Mouse (Mus musculus) embryonic facial prominence, embryonic 10.5 days (tissue): ENCODE results near the gene Crmp1. TPM values are rescaled to one million over a fixed set of nuclear protein-coding genes. Genes with fewer than 3 reads are reported as not detected.

Experiments
- DNase-seq: peaks from one replicate; pipeline ENCODE4 v3.0.0-alpha.2; 2017; ENCODE audit warnings: low spot score
- H3K27ac ChIP-seq: fragments of 300-500 bp; sonication (generic); replicated peaks from 2 replicates; pipeline ENCODE4 v1.5.1; 2016; ENCODE audit warnings: mild to moderate bottlenecking
- H3K27me3 ChIP-seq: fragments of 300-500 bp; sonication (generic); replicated peaks from 2 replicates; pipeline ENCODE4 v1.6.1; 2016; ENCODE audit warnings: low read depth, mild to moderate bottlenecking; ENCODE audit not compliant: poor library complexity, severe bottlenecking
- H3K36me3 ChIP-seq: fragments of 300-500 bp; sonication (generic); replicated peaks from 2 replicates; pipeline ENCODE4 v1.6.1; 2016; ENCODE audit warnings: mild to moderate bottlenecking, moderate library complexity
- H3K4me1 ChIP-seq: fragments of 300-500 bp; sonication (generic); 2 replicates; pipeline ENCODE4 v1.6.1; 2016
- H3K4me3 ChIP-seq: fragments of 300-500 bp; sonication (generic); 2 replicates; pipeline ENCODE4 v1.5.1; 2016; ENCODE audit warnings: mild to moderate bottlenecking, moderate library complexity
- H3K9me3 ChIP-seq: fragments of 300-500 bp; sonication (generic); 2 replicates; pipeline ENCODE4 v1.6.1; 2016; ENCODE audit warnings: mild to moderate bottlenecking
- WGBS: fragments of 180-500 bp; shearing (Covaris S2); methylation state at CpG from one replicate; pipeline ENCODE4 v1.1.7; 2016; 5-methylcytosine and 5-hydroxymethylcytosine counted together
- polyA plus RNA-seq: library from polyadenylated mRNA; unstranded; fragments of >200 nt; fragmentation: Nextera tagmentation; extraction: Ambion mirVana; gene quantifications from 2 replicates; pipeline ENCODE4 v1.2.1, GENCODE M21; 2016

Crmp1 gene
- polyA plus RNA-seq, 1 experiment from 2014 or later = 80.2 TPM

GRCm38 (mm10) chr5:37242360-37243168, 824 bp downstream of the Crmp1 start:
- no peaks in the 10 kb centered on the region for H3K9me3 ChIP-seq
- WGBS = 11% methylated on average over 44 of the region's 44 CpGs
- no peaks in the 10 kb centered on the region for H3K36me3 ChIP-seq
- H3K4me3 ChIP-seq = peak overlapping the region; percentile 80
- DNase-seq = no peak
- peaks cover 53% of the 10 kb centered on the region for H3K4me1 ChIP-seq
- peaks cover 82% of the 10 kb centered on the region for H3K27me3 ChIP-seq
- no peak overlapping the region; the same call in 1 of the 2 replicates for H3K27ac ChIP-seq

GRCm38 (mm10) chr5:37243169-37243886, 1.6 kb downstream of the Crmp1 start:
- Histone ChIP-seq H3K36me3 (no peaks in the 10 kb centered on the region), H3K4me3 (peak overlapping the region; percentile 80), H3K4me1 (peaks cover 55% of the 10 kb centered on the region), H3K27me3 (peaks cover 86% of the 10 kb centered on the region), H3K9me3 (no peaks in the 10 kb centered on the region), H3K27ac (no peak overlapping the region)
- WGBS = 2% methylated on average over 19 of the region's 19 CpGs
- peak; percentile 87 for DNase-seq

GRCm38 (mm10) chr5:37244161-37244560, 2.4 kb downstream of the Crmp1 start:
- Histone ChIP-seq H3K4me3 (peak overlapping the region; percentile 80), H3K27ac (no peak overlapping the region), H3K27me3 (peaks cover 86% of the 10 kb centered on the region), H3K36me3 (no peaks in the 10 kb centered on the region), H3K4me1 (peaks cover 55% of the 10 kb centered on the region), H3K9me3 (no peaks in the 10 kb centered on the region)
- DNase-seq = peak; percentile 55
- WGBS = 1% methylated on average over 13 of the region's 13 CpGs

- H3K36me3 ChIP-seq = no peaks in the 10 kb centered on the region
- 41% methylated on average over 9 of the region's 9 CpGs for WGBS
- no peak overlapping the region for H3K27ac ChIP-seq
- peaks cover 82% of the 10 kb centered on the region for H3K27me3 ChIP-seq
- DNase-seq = peak; percentile 14
- no peaks in the 10 kb centered on the region for H3K9me3 ChIP-seq
- peaks cover 55% of the 10 kb centered on the region for H3K4me1 ChIP-seq
- H3K4me3 ChIP-seq = peak overlapping the region; percentile 80
Observed at GRCm38 (mm10) chr5:37244666-37245242, 3.0 kb downstream of the Crmp1 start.

- peak overlapping the region; percentile 87 for H3K27ac ChIP-seq
- peak overlapping the region; percentile 80 for H3K4me3 ChIP-seq
- WGBS = under 1% methylated on average over 42 of the region's 42 CpGs
- H3K36me3 ChIP-seq = no peaks in the 10 kb centered on the region
- H3K9me3 ChIP-seq = no peaks in the 10 kb centered on the region
- H3K27me3 ChIP-seq = peaks cover 73% of the 10 kb centered on the region
- DNase-seq = peak; percentile 83
- peaks cover 55% of the 10 kb centered on the region for H3K4me1 ChIP-seq
Observed at GRCm38 (mm10) chr5:37245651-37246050, 3.9 kb downstream of the Crmp1 start.

GRCm38 (mm10) chr5:37246138-37246910, 4.6 kb downstream of the Crmp1 start:
- peak; percentile 50 for DNase-seq
- Histone ChIP-seq H3K4me3 (peak overlapping the region; percentile 80), H3K9me3 (no peaks in the 10 kb centered on the region), H3K27me3 (peaks cover 66% of the 10 kb centered on the region), H3K27ac (peak overlapping the region; percentile 87), H3K4me1 (peaks cover 55% of the 10 kb centered on the region), H3K36me3 (no peaks in the 10 kb centered on the region)
- WGBS = 1% methylated on average over 37 of the region's 37 CpGs

- Histone ChIP-seq H3K9me3 (no peaks in the 10 kb centered on the region), H3K4me1 (peaks cover 44% of the 10 kb centered on the region), H3K27ac (no peak overlapping the region), H3K36me3 (no peaks in the 10 kb centered on the region), H3K4me3 (peak overlapping the region; percentile 80; the same call in 1 of the 2 replicates), H3K27me3 (peaks cover 55% of the 10 kb centered on the region)
- WGBS = 59% methylated on average over 4 of the region's 4 CpGs
- no peak for DNase-seq
Observed at GRCm38 (mm10) chr5:37247456-37247855, 5.7 kb downstream of the Crmp1 start.

GRCm38 (mm10) chr5:37248870-37249269, 7.1 kb downstream of the Crmp1 start:
- peaks cover 41% of the 10 kb centered on the region for H3K27me3 ChIP-seq
- H3K9me3 ChIP-seq = no peaks in the 10 kb centered on the region
- WGBS = 80% methylated on average over 3 of the region's 3 CpGs
- DNase-seq = no peak
- H3K4me3 ChIP-seq = no peak overlapping the region
- H3K4me1 ChIP-seq = peaks cover 38% of the 10 kb centered on the region
- no peaks in the 10 kb centered on the region for H3K36me3 ChIP-seq
- no peak overlapping the region for H3K27ac ChIP-seq

- Histone ChIP-seq H3K27ac (no peak overlapping the region), H3K27me3 (peaks cover 14% of the 10 kb centered on the region), H3K36me3 (no peaks in the 10 kb centered on the region), H3K4me3 (no peak overlapping the region), H3K4me1 (peaks cover 11% of the 10 kb centered on the region), H3K9me3 (no peaks in the 10 kb centered on the region)
- WGBS = 80% methylated on average over 3 of the region's 3 CpGs
- DNase-seq = no peak
Observed at GRCm38 (mm10) chr5:37251596-37251995, 9.9 kb downstream of the Crmp1 start.

- H3K27me3 ChIP-seq = peaks cover 7% of the 10 kb centered on the region
- H3K27ac ChIP-seq = no peak overlapping the region
- no peak for DNase-seq
- H3K9me3 ChIP-seq = no peaks in the 10 kb centered on the region
- WGBS = 80% methylated on average over 9 of the region's 9 CpGs
- H3K4me3 ChIP-seq = no peak overlapping the region
- H3K4me1 ChIP-seq = peaks cover 4% of the 10 kb centered on the region
- H3K36me3 ChIP-seq = no peaks in the 10 kb centered on the region
Observed at GRCm38 (mm10) chr5:37252101-37252804, 10.5 kb downstream of the Crmp1 start.

- Histone ChIP-seq H3K36me3 (no peaks in the 10 kb centered on the region), H3K27ac (no peak overlapping the region), H3K9me3 (no peaks in the 10 kb centered on the region), H3K4me3 (no peak overlapping the region), H3K27me3 (no peaks in the 10 kb centered on the region), H3K4me1 (no peaks in the 10 kb centered on the region)
- DNase-seq = no peak
- 83% methylated on average over 4 of the region's 4 CpGs for WGBS
Observed at GRCm38 (mm10) chr5:37254523-37254922, 12.8 kb downstream of the Crmp1 start.
